Mouse (Mus musculus) lung, postnatal 4 days (tissue): Measurements from ENCODE around the gene Cdca3.
"Not testable (repeated sequence)": the region's sequence is repeated elsewhere in the genome, so short reads cannot be mapped to it uniquely, and the experiment has no call there.

Experiments
- DNase-seq, 2 experiments: peaks; one replicate each; pipeline ENCODE4 v3.0.0; 2021

Cdca3 gene

DNA sequence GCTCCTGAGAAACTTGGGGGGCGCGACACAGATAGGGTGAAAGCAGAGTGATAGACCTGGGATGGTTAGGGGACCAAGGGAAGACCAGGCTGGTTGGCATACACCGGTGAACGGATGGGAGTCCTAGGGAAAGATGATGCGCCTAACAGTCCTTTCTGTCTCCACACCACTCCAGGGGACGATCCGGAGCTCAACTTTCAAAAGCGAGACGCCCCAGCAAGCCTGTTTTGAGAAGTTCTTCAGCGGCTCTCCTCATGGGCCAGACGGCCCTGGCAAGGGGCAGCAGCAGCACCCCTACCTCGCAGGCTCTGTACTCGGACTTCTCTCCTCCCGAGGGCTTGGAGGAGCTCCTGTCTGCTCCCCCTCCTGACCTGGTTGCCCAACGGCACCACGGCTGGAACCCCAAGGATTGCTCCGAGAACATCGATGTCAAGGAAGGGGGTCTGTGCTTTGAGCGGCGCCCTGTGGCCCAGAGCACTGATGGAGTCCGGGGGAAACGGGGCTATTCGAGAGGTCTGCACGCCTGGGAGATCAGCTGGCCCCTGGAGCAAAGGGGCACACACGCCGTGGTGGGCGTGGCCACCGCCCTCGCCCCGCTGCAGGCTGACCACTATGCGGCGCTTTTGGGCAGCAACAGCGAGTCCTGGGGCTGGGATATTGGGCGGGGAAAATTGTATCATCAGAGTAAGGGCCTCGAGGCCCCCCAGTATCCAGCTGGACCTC lies 20.1 kb upstream of the Cdca3 start:
- DNase-seq = peak; percentile 89 to 91

DNA sequence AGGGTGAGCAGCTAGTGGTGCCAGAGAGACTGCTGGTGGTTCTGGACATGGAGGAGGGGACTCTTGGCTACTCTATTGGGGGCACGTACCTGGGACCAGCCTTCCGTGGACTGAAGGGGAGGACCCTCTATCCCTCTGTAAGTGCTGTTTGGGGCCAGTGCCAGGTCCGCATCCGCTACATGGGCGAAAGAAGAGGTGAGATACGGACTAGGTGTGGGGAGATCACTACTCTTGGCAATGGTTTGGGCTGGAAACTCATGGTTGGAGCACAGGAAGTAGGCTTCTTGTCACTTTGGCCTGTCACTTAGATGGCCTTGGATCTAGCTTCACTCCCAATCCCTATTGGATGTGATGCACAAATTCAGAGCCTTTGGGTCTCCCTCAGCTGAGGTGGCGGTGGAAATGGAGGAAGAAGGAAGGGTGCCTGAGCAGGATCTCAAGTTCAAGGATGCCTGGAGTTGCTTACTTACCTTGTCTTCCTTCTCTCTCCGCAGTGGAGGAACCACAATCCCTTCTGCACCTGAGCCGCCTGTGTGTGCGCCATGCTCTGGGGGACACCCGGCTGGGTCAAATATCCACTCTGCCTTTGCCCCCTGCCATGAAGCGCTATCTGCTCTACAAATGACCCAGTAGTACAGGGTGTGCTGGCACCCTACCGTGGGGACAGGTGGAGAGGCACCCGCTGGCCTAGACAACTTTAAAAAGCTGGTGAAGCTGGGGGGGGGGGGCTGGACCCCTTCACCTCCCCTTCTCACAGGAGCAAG lies 19.4 kb upstream of the Cdca3 start:
- no peak for DNase-seq

DNA sequence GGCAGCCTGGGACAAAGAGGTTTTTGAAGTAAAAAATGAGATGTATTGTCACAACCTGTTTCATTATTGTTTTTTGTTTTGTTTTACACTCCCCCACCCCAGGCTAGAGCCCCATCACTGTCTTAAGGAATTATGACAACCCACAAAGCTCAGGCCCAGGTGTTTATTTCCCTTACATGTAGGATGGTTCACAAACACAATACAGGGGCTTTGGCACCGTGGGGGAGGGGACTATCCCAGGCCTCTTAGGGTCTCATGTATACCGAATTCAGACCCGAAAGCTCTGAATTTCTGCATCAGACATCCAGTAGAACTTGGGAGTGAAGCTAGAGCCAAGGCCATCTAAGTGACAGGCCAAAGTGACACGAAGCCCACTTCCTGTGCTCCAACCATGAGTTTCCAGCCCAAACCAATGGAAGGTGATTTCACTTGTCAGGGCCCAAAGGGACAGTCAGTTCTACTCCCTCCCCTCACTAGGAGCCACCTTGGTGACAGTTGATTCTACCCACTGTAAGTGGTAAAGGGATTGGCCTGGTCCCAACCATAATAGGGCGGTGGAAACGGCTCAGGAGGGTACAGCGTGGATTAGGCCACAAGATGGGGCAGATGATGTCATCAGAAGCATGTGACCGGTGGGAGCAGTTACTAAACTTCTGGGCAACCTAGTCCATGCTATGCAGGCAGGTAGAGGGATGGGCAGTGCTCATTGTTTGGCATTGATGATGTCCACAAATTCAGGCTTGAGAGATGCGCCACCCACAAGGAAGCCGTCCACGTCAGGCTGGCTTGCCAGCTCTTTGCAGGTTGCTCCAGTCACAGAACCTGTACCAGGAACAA lies 18.6 kb upstream of the Cdca3 start:
- not testable (repeated sequence) for DNase-seq

DNA sequence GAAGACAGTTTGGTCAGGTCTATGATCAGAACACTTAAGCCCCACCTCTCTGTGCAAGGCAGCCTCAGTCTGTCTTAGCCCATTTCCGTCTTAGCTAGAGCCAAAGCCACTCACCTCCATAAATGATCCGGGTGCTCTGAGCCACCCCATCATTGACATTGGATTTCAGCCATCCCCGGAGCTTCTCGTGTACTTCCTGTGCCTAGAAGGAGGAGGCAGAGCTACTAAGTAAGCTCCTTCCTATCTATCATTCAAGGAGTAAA lies 18.0 kb upstream of the Cdca3 start:
- no peak for DNase-seq

- no peak for DNase-seq
Observed at GRCm38 (mm10) chr6:124811701-124812560, 17.4 kb upstream of the Cdca3 start.

DNA sequence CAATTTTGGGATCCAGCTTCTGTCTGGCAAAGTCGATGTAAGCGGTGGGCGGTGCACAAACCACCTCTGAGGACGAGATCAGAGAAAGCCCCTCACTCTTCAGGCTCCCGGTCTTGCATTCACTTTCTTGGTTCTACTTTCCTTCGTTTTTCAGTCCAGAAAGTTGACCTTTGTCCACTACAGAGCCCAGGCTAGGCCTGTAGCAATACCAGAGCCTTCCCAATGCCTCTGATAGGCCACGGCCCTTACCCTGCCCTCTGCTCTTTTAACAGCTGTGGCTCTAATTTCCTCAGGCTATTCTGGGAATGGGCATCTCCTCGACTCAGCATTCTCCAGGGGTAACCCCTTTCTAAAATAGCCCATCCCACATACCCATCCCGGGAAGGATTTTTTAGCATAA lies 16.5 kb upstream of the Cdca3 start:
- DNase-seq = no peak

DNA sequence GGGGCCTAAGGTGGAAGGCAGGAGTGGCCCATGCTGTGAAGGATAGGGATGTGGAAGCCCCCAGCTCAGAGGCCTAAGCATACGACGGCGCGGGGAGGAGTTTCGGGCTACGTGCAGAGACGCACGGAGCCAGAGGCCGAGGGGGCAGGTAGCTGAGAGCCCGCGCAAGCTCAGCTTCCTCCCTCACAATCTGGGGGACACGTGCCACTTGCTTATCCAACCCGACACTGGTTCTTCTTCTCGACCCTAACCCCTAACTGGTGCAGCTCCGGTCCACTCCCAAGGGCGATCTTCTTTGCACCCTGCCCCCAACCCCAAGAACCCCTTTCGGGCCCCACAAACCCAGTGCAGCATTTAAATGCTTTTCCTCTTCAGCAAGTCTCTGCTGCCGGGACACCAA lies 15.9 kb upstream of the Cdca3 start:
- DNase-seq = peak; percentile 69 to 71

- DNase-seq = peak; percentile 93 to 94
Observed at GRCm38 (mm10) chr6:124813933-124814332, 15.4 kb upstream of the Cdca3 start, which contains the start of gene Tpi1. Tpi1 (minus strand) TSS chr6:124814296.

DNA sequence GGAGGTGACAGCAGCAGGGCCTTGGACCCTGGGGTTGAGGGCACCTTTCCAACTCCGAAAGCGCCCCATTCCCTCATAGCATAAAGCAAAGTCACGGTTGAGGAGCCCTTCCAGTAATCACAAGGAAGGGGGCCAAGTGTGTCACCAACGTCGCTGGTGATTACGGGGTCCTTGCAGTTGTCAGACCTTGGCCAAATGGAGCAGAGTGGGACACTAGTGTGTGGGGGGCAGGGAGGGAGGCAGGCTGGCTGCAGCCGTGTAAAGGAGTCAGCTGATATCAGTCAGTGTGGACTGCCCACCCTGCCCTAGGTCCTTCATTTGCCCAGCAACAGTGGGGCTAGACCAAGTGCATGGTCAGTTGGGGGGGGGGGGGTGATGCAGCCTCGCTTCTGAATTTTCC lies 14.9 kb upstream of the Cdca3 start:
- DNase-seq = peak in 1 of 2 experiments; percentile 44

DNA sequence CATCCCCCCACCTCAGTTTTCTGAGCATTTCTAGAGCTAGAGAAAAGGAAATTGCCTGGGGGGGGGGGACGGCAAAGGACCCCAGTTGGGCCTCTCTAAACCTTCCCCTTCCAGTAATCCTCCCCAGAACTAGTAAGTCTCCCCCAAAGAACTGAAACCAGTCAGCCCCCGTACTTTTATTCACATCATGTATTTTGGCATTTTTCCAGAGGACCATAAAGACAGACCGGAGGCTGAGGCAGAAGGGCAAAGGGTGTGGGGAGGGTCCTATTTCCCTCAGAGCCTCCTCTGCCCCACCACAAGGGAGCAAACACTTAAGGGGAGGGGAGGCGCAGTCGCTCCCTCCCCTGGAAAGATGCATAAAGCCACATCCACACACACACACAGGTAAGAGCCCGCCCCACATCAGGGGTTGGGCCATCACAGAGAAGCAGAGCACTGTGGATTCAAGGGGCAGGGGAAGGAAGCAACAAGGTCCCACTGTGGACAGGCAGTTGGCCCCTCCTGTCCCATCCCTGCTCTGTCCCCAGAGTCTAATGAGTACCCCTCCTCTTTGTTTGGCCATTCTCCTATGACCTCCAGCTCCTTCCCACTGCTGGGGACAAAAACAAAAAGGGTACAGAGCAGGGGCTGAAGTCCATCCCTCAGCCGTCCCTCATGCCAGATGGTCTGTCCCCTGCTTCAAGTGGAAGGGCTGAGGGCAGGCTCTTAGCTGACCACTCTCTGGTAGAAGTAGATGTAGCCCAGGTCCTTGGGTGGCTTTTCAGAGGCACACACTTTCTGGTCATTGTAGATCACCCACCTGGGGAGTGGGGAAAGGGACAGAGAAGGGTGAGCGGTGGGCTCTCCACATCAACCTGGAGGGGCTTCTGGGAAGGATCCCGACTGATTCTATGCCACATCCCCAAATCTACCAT lies 14.2 kb upstream of the Cdca3 start:
- peak in 1 of 2 experiments; percentile 17 for DNase-seq

DNA sequence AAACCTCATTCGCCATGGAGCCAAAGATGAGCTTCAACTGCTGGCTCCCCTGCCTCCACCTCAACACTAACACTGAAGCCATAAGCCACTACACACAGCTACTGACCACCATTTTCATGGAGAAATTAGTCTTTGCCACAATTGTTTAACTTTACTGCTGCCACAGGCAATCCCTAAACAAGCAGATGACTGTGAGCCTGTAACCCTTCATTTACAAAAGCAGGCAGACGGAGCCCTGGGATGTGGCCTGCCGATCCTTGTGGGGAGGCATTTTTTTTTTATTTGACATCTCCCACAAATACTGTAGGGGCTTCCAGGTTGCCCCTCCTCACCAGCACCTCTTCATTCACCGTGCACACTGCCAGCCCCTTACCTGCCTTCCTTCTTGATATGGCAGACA lies 12.7 kb upstream of the Cdca3 start:
- DNase-seq = peak in 1 of 2 experiments; percentile 11

DNA sequence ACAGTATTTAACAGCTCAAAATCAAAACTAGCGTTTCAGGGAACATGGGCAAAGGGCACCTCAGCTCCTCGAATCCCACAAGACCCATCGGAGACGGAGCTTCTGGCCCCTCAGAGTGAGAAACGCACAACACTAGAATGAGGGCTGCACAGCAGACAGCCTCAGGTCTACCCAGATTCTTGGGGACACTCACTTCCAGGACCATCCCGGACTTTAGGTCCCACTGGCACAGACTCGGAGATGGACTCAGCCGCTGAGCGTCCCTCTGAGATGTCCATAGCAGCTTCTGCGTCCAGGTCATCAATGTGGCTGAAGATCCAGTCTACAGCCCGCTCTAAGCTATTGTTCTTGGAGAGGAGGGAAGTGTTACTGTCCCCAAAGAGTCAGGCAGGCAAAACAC lies 12.2 kb upstream of the Cdca3 start:
- peak in 1 of 2 experiments; percentile 17 for DNase-seq

DNA sequence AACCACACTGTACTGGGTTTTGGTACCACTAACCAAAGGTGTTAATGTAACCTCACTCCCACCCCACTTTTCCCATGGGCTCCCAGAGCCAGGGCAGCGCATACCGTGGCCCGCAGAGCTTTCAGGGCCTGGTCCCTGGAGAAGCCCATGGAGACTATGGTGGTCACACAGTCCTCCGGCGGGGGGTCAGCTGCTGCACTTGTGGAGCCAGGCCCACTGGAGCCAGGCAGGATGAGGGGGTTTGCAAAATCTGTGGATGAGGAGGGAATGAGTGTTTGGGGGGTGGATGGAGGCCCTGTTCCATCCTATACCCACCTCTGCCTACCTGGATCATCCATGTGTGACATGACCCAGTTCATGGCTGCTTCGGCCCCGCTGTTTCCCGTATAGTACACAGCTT lies 11.8 kb upstream of the Cdca3 start:
- DNase-seq = peak in 1 of 2 experiments; percentile 21

DNA sequence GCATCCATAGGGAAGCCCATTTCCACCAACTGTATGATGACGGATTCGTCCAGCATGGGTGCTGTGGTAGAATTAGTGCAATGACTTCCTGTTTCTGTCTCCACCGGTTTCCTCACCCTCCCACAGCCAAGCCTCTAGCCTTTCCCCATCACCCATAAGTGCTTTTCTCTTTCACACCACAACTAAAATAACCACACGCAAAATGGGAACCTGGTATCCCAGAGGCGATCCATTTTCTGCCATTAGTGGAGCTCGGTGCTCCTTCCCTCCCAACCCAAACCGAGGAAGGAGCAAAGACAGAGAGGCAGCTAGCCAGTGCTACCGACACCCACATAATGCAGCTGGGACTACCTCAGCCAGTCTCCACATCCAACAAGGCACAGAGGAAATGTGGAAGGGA lies 11.4 kb upstream of the Cdca3 start:
- DNase-seq = no peak

DNA sequence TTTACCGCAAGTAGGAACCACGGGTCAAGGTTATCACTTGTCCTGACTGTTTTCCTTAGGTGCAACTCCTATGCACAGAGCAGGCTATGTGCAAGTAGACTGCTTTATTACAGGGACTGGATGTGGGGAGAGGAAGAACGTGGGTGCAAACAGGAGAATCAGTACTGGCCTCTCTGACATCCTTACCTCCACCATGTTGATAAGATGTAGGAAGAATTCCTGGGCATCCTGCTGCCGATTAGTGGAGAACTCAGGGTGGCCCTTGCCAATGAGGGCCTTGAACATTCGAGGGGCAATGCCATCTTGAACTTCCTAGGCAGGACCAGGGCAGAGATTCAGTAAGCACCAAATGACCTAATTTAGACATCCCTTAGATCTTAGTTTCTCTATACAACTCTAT lies 8.5 kb upstream of the Cdca3 start:
- DNase-seq = peak in 1 of 2 experiments; percentile 9

DNA sequence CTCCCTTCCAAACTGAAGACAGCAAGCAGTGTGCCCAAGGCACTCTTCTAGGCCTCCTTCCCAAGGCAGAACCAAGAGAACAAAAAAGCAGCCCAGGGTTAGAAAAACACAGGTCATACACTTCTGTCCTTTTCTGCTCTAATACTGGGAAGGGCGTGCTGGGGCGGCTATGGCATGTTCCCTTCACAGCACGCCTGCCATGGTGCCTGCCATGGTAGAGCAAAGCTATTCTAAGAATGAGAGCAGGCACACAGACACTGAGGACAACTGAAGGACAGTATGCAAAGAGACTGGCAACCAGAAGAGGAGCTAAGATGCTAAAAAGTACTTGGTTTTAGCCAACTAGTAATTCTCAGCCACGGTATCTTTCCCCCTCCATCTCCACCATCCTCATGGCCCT lies 7.3 kb upstream of the Cdca3 start:
- no peak for DNase-seq

GRCm38 (mm10) chr6:124828101-124828592 lies 1.2 kb upstream of the Cdca3 start:
- peak; percentile 49 to 72 for DNase-seq

GRCm38 (mm10) chr6:124829799-124830700 lies 703 bp downstream of the Cdca3 start:
- DNase-seq = peak; percentile 94 to 95

- not testable (repeated sequence) for DNase-seq
Observed at GRCm38 (mm10) chr6:124831199-124831598, 1.9 kb downstream of the Cdca3 start.

DNA sequence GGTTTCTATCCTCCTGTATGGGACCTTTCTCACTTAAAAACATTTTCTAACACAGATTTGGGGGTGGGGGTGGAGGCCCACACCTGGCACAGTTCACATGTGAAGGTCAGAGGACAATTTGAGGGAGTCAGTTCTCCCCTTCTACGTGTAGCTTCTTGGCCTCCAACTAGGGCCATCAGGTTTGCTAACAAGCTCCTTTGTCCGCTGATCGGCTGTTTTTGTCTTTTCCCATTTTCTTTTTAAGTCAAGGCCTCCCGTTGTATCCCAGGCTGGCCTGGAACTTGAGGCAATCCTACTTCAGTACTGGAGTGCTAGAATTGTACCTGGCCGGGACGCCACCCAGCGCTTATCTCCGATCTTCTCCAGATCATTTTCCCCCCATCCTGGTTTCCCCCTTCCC lies 2.3 kb downstream of the Cdca3 start:
- no peak for DNase-seq
